In genomic region chr10:70039871-70040291, GRCm38 (mm10) we compare ENCODE assay signal across 9 mouse cellular contexts. TPM values are rescaled to one million over a fixed set of nuclear protein-coding genes. Genes with fewer than 3 reads are reported as not detected.
DNase-seq lines count a peak whose midpoint lies in the region; ATAC-seq and TF ChIP-seq lines count a peak whose summit lies in the region.
"Had no signal": no experiment of that assay in that cellular context is flagged by ENCODE, and none has a peak within 500 bp of the region (broad histone marks: within the 10 kb centered on the region; RNA-seq: fewer than 3 reads in every experiment).

No protein-coding gene starts in this region.

- peak overlapping the region; percentile 33 to 55 (median 39) for H3K4me3 ChIP-seq in CH12.LX (replicated peaks in 1 of 3; ENCODE audit: low read depth in 2 of 3, low read length in 2 of 3, poor library complexity in 1 of 3)
- peak overlapping the region; percentile 35 for H3K4me3 ChIP-seq in thymus, adult 2 months (ENCODE audit: control insufficient read depth, insufficient read depth, low read length)
- no peak overlapping the region for H3K4me3 ChIP-seq in midbrain, embryonic 16.5 days (ENCODE audit: low read depth, low read length)

- in situ Hi-C loops in CH12.LX (cut with MboI; ENCODE audit: low pct_ligation_motif_present, low pct_unique_long_range_greater_than_20kb, low sequenced_read_pairs) = loop anchor here (5.0 kb wide), 1 partner anchor 52 kb away; no protein-coding TSS in a partner anchor

- TF ChIP-seq CTCF in CH12.LX (conservative IDR thresholded peaks at IDR 0.05 in 1 of 2, IDR thresholded peaks at IDR 0.05 in 1 of 2; ENCODE audit: low read depth in 2 of 2, low read length in 2 of 2) = no peak
- no peak for TF ChIP-seq CTCF in thymus, adult 2 months (IDR thresholded peaks at IDR 0.05; ENCODE audit: borderline replicate concordance, control insufficient read depth, extremely low read depth, insufficient read depth, low read length, poor library complexity)

- ATAC-seq in inflammation-experienced regulatory T-cells, adult 6 months = peak; percentile 89
- ATAC-seq in midbrain, embryonic 16.5 days = no peak
- ATAC-seq: intestine, postnatal 0 days had no signal

- H3K27ac ChIP-seq in CH12.LX (ENCODE audit: insufficient read depth, low read depth) = no peak overlapping the region
- peak overlapping the region; percentile 80 for H3K27ac ChIP-seq in thymus, adult 2 months (ENCODE audit: control insufficient read depth, insufficient read depth, low read length)
- H3K27ac ChIP-seq in midbrain, embryonic 16.5 days (ENCODE audit: low read length) = no peak overlapping the region

- no peaks in the 10 kb centered on the region for H3K79me2 ChIP-seq in CH12.LX (replicated peaks; ENCODE audit: control insufficient read depth, extremely low read depth, insufficient read depth, poor library complexity, severe bottlenecking)

- H3K4me2 ChIP-seq in CH12.LX (ENCODE audit: insufficient read depth, low read depth, poor library complexity, severe bottlenecking) = peak overlapping the region; percentile 92
- no peak overlapping the region for H3K4me2 ChIP-seq in midbrain, embryonic 16.5 days (ENCODE audit: low read length)

- TF ChIP-seq RAD21 in CH12.LX (IDR thresholded peaks at IDR 0.05; ENCODE audit: low read depth, low read length) = no peak; the same call in 1 of the 2 replicates

- WGBS in thymus, adult 2 months = 48% methylated on average over 17 of the region's 17 CpGs
- WGBS in midbrain, embryonic 16.5 days = 93% methylated on average over 17 of the region's 17 CpGs

- no peak for TF ChIP-seq POLR2A in CH12.LX (IDR thresholded peaks at IDR 0.05; ENCODE audit: low read depth, low read length)
- no peak for TF ChIP-seq POLR2A in thymus, adult 2 months (IDR thresholded peaks at IDR 0.05; ENCODE audit: control insufficient read depth, extremely low read depth, insufficient read depth, low read length, poor library complexity)

- peaks cover 5 to 19% of the 10 kb centered on the region in 2 experiments; a peak in 3 of 4 replicates for H3K4me1 ChIP-seq in CH12.LX (ENCODE audit: control insufficient read depth in 1 of 2, insufficient read depth in 2 of 2)
- peaks cover 6% of the 10 kb centered on the region for H3K4me1 ChIP-seq in thymus, adult 2 months (replicated peaks; ENCODE audit: control insufficient read depth, insufficient read depth, low read length)
- H3K4me1 ChIP-seq in midbrain, embryonic 16.5 days (ENCODE audit: control insufficient read depth, insufficient read depth, low read length) = no peaks in the 10 kb centered on the region

- H3K9me3 ChIP-seq in CH12.LX (replicated peaks; ENCODE audit: low read length) = peaks cover 3% of the 10 kb centered on the region
- no peaks in the 10 kb centered on the region for H3K9me3 ChIP-seq in midbrain, embryonic 16.5 days (replicated peaks; ENCODE audit: control insufficient read depth, low read length, poor library complexity, severe bottlenecking)

- intact Hi-C loops in heart, postnatal 10 days (cut with DNase I) = no loop called here
- intact Hi-C loops in heart, postnatal 36 days (cut with DNase I) = no loop called here

- no peaks in the 10 kb centered on the region for H3K36me3 ChIP-seq in CH12.LX (replicated peaks in 1 of 2; ENCODE audit: control insufficient read depth in 1 of 2, insufficient read depth in 1 of 2, low read length in 1 of 2)
- no peaks in the 10 kb centered on the region for H3K36me3 ChIP-seq in thymus, adult 2 months (ENCODE audit: control insufficient read depth, insufficient read depth, low read length)
- H3K36me3 ChIP-seq in midbrain, embryonic 16.5 days (ENCODE audit: control insufficient read depth, insufficient read depth, low read length) = no peaks in the 10 kb centered on the region

- dilution Hi-C loops in CH12.LX (cut with MboI; ENCODE audit: extremely low pct_ligation_motif_present, extremely low pct_unique_long_range_greater_than_20kb, low sequenced_read_pairs) = no loop called here

- DNase-seq in heart, postnatal 10 days = peak; percentile 27 to 30
- no peak for DNase-seq in heart, postnatal 36 days
- DNase-seq in CH12.LX (ENCODE audit: extremely low read depth) = peak; percentile 88
- DNase-seq in thymus, adult 2 months = peak; percentile 48
- DNase-seq in cerebellum, adult 11-12 months = no peak
- no peak for DNase-seq in cerebellum, postnatal 14 days

- TF ChIP-seq EP300 in CH12.LX (IDR thresholded peaks at IDR 0.05; ENCODE audit: low read length) = peak; percentile 98

- no peak overlapping the region for H3K9ac ChIP-seq in CH12.LX (ENCODE audit: insufficient read depth, low read depth)
- H3K9ac ChIP-seq in midbrain, embryonic 16.5 days (ENCODE audit: low read depth, low read length) = no peak overlapping the region

- peaks cover 19% of the 10 kb centered on the region for H3K27me3 ChIP-seq in CH12.LX (replicated peaks)
- no peaks in the 10 kb centered on the region for H3K27me3 ChIP-seq in thymus, adult 2 months (ENCODE audit: control insufficient read depth, insufficient read depth, low read length)
- no peaks in the 10 kb centered on the region for H3K27me3 ChIP-seq in midbrain, embryonic 16.5 days (ENCODE audit: control insufficient read depth, insufficient read depth, low read depth, low read length)

TF ChIP-seq in CH12.LX, 34 proteins besides CTCF, POLR2A, EP300 and RAD21:
- TF ChIP-seq CHD1 (IDR thresholded peaks at IDR 0.05; ENCODE audit: low read depth, low read length) (no peak), USF2 (conservative IDR thresholded peaks at IDR 0.05; ENCODE audit: low read depth, low read length) (no peak), HCFC1 (IDR thresholded peaks at IDR 0.05; ENCODE audit: low read depth, low read length) (peak; percentile 21; the same call in 1 of the 2 replicates), JUND (conservative IDR thresholded peaks at IDR 0.05; ENCODE audit: low read depth, low read length) (peak; percentile 78), E2F4 (IDR thresholded peaks at IDR 0.05; ENCODE audit: insufficient replicate concordance, low read depth, low read length) (0 out of 2 replicates have a peak, but pooled peaks have one; percentile 50), ZNF384 (IDR thresholded peaks at IDR 0.05; ENCODE audit: low read depth, low read length) (0 out of 2 replicates have a peak, but pooled peaks have one; percentile 4), MEF2A (IDR thresholded peaks at IDR 0.05; ENCODE audit: borderline replicate concordance, low read depth, low read length) (peak; percentile 61; the same call in 1 of the 2 replicates), BHLHE40 (IDR thresholded peaks at IDR 0.05; ENCODE audit: low read depth, low read length) (peak; percentile 89), ZKSCAN1 (IDR thresholded peaks at IDR 0.05; ENCODE audit: borderline replicate concordance, low read depth, low read length) (no peak), RCOR1 (conservative IDR thresholded peaks at IDR 0.05; ENCODE audit: low read depth, low read length) (peak; percentile 97), CHD2 (IDR thresholded peaks at IDR 0.05; ENCODE audit: low read length) (peak; percentile 72; the same call in 1 of the 2 replicates), SIN3A (IDR thresholded peaks at IDR 0.05; ENCODE audit: low read length) (peak; percentile 90), TCF12 (IDR thresholded peaks at IDR 0.05; ENCODE audit: low read depth, low read length) (peak; percentile 96), TBP (conservative IDR thresholded peaks at IDR 0.05; ENCODE audit: low read depth, low read length) (no peak), NELFE (IDR thresholded peaks at IDR 0.05; ENCODE audit: low read depth, low read length) (no peak), IRF4 (IDR thresholded peaks at IDR 0.05; ENCODE audit: low read depth, low read length) (peak; percentile 96), MYC (IDR thresholded peaks at IDR 0.05; ENCODE audit: low read depth, low read length) (0 out of 2 replicates have a peak, but pooled peaks have one; percentile 72), ZMIZ1 (IDR thresholded peaks at IDR 0.05; ENCODE audit: low read depth, low read length) (peak; percentile 52; the same call in 1 of the 2 replicates), KAT2A (IDR thresholded peaks at IDR 0.05; ENCODE audit: insufficient replicate concordance, low read length) (no peak), PAX5 (IDR thresholded peaks at IDR 0.05; ENCODE audit: low read length) (no peak), ELF1 (IDR thresholded peaks at IDR 0.05; ENCODE audit: low read depth, low read length) (peak; percentile 57), ETS1 (conservative IDR thresholded peaks at IDR 0.05; ENCODE audit: low read depth, low read length) (peak; percentile 85), SMC3 (IDR thresholded peaks at IDR 0.05; ENCODE audit: low read depth, low read length) (0 out of 2 replicates have a peak, but pooled peaks have one; percentile 19), GABPA (IDR thresholded peaks at IDR 0.05; ENCODE audit: insufficient replicate concordance, low read depth, low read length) (no peak), JUN (IDR thresholded peaks at IDR 0.05; ENCODE audit: insufficient read depth, low read depth, low read length) (peak; percentile 66), UBTF (IDR thresholded peaks at IDR 0.05; ENCODE audit: low read depth, low read length) (no peak; the same call in 1 of the 2 replicates), MAX (IDR thresholded peaks at IDR 0.05; ENCODE audit: low read length) (peak; percentile 75; the same call in 1 of the 2 replicates), ZC3H11A (IDR thresholded peaks at IDR 0.05; ENCODE audit: low read depth, low read length) (no peak), MAFK (IDR thresholded peaks at IDR 0.05; ENCODE audit: insufficient replicate concordance, low read length) (peak; percentile 67), MXI1 (IDR thresholded peaks at IDR 0.05; ENCODE audit: low read depth, low read length) (peak; percentile 74), MAZ (IDR thresholded peaks at IDR 0.05; ENCODE audit: low read depth, low read length) (peak; percentile 58; the same call in 1 of the 2 replicates)

RNA-seq across cellular contexts. Expression of gene Ccdc6, which starts 57.0 kb away (rescaled TPM):
- 10 to 100 TPM; 33.9 to 36.9 TPM for total RNA-seq in heart, postnatal 10 days (2021)
- 10 to 100 TPM; 27.7 to 29.3 TPM for total RNA-seq in heart, postnatal 36 days (2021)
- total RNA-seq in CH12.LX (2012; rRNA removed) = 28.5 and 36.7 TPM in 2 replicates
- total RNA-seq in CH12.LX (2014; rRNA removed) = 17.1 and 19.7 TPM in 2 replicates
- 33.0 and 33.5 TPM in 2 replicates for polyA plus RNA-seq in CH12.LX (2012; ENCODE audit: insufficient read length, low read depth)
- 10 to 100 TPM; 25.6 to 31.5 (median 27.3) TPM for polyA plus RNA-seq in inflammation-experienced regulatory T-cells, adult 6 months (2017; shearing (Covaris generic))
- 45.5 and 48.0 TPM in 2 replicates for polyA plus RNA-seq in thymus, adult 2 months (2012; rRNA removed)
- polyA plus RNA-seq in midbrain, embryonic 16.5 days (2015; fragmentation: Nextera tagmentation; extraction: Ambion mirVana) = 22.1 and 26.1 TPM in 2 replicates

Comparison
In these comparisons a context has a peak if more than half of its experiments do, and no peak if none do; other contexts are left out.
1. DNase-seq: peak in heart, postnatal 10 days (2 of 2), CH12.LX (single experiment) and thymus, adult 2 months (single experiment); none in heart, postnatal 36 days (0 of 2), cerebellum, adult 11-12 months (single experiment) and cerebellum, postnatal 14 days (0 of 2).